Mouse (Mus musculus): ENCODE data around the gene Clptm1. TPM values are rescaled to one million over a fixed set of nuclear protein-coding genes. Genes with fewer than 3 reads are reported as not detected.

Gene Clptm1
- polyA plus RNA-seq, 1 experiment from 2014 or later: 76.9 TPM

GRCm38 (mm10) chr7:19603849-19604605, 60.8 kb downstream of the Clptm1 start, which contains the start of gene Clasrp:
Clasrp (minus strand) TSS chr7:19604486.
- Histone ChIP-seq H3K4me3 (ENCODE audit: low read depth, low read length) (peak within 1 kb of the TSS; percentile 62), H3K27ac (ENCODE audit: low read length) (peak within 1 kb of the TSS; percentile 39; the same call in 1 of the 2 replicates), H3K4me1 (ENCODE audit: insufficient read depth, low read depth, low read length) (peaks cover 6% of the 10 kb centered on the region; the same call in 1 of the 2 replicates), H3K36me3 (ENCODE audit: insufficient read depth, low read length) (no peaks in the 10 kb centered on the region), H3K4me2 (replicated peaks; ENCODE audit: low read depth, low read length) (peak within 1 kb of the TSS; percentile 75), H3K9me3 (ENCODE audit: low read length) (no peaks in the 10 kb centered on the region), H3K27me3 (replicated peaks; ENCODE audit: insufficient read depth, low read length) (no peaks in the 10 kb centered on the region), H3K9ac (replicated peaks; ENCODE audit: low read depth) (peak within 1 kb of the TSS; percentile 60)
- DNase-seq (ENCODE audit: low spot score) (peak; percentile 98), ATAC-seq (peak; percentile 97)
- TF ChIP-seq CTCF (IDR thresholded peaks at IDR 0.05): peak; percentile 13; the same call in 1 of the 2 replicates
- TF ChIP-seq EP300 (IDR thresholded peaks at IDR 0.05): no peak
- WGBS: 3% methylated on average over 57 of the region's 57 CpGs

- H3K4me3 ChIP-seq (ENCODE audit: low read depth, low read length): no peak overlapping the region
- no peak for TF ChIP-seq EP300 (IDR thresholded peaks at IDR 0.05)
- no peak for TF ChIP-seq CTCF (IDR thresholded peaks at IDR 0.05)
- H3K9me3 ChIP-seq (ENCODE audit: low read length): no peaks in the 10 kb centered on the region
- H3K4me1 ChIP-seq (ENCODE audit: insufficient read depth, low read depth, low read length): peaks cover 6% of the 10 kb centered on the region; the same call in 1 of the 2 replicates
- H3K27ac ChIP-seq (ENCODE audit: low read length): no peak overlapping the region
- H3K27me3 ChIP-seq (replicated peaks; ENCODE audit: insufficient read depth, low read length): no peaks in the 10 kb centered on the region
- no peak overlapping the region for H3K9ac ChIP-seq (replicated peaks; ENCODE audit: low read depth)
- peak overlapping the region; percentile 75; the same call in 1 of the 2 replicates for H3K4me2 ChIP-seq (replicated peaks; ENCODE audit: low read depth, low read length)
- no peak for ATAC-seq
- DNase-seq (ENCODE audit: low spot score): no peak
- 66% methylated on average over 12 of the region's 12 CpGs for WGBS
- H3K36me3 ChIP-seq (ENCODE audit: insufficient read depth, low read length): no peaks in the 10 kb centered on the region
Measured at GRCm38 (mm10) chr7:19603055-19603454, 61.8 kb downstream of the Clptm1 start.

- ATAC-seq: no peak
- Histone ChIP-seq H3K36me3 (ENCODE audit: insufficient read depth, low read length) (no peaks in the 10 kb centered on the region), H3K27ac (ENCODE audit: low read length) (no peak overlapping the region), H3K27me3 (replicated peaks; ENCODE audit: insufficient read depth, low read length) (no peaks in the 10 kb centered on the region), H3K9me3 (ENCODE audit: low read length) (no peaks in the 10 kb centered on the region), H3K4me1 (ENCODE audit: insufficient read depth, low read depth, low read length) (peaks cover 6% of the 10 kb centered on the region; the same call in 1 of the 2 replicates), H3K4me3 (ENCODE audit: low read depth, low read length) (no peak overlapping the region), H3K4me2 (replicated peaks; ENCODE audit: low read depth, low read length) (no peak overlapping the region), H3K9ac (replicated peaks; ENCODE audit: low read depth) (no peak overlapping the region)
- DNase-seq (ENCODE audit: low spot score): no peak
- 69% methylated on average over 5 of the region's 5 CpGs for whole genome bisulfite sequencing
- TF ChIP-seq CTCF (IDR thresholded peaks at IDR 0.05): no peak
- no peak for TF ChIP-seq EP300 (IDR thresholded peaks at IDR 0.05)
Measured at GRCm38 (mm10) chr7:19600562-19600961, 64.3 kb downstream of the Clptm1 start.

- Histone ChIP-seq H3K9ac (replicated peaks; ENCODE audit: low read depth) (no peak overlapping the region), H3K27ac (ENCODE audit: low read length) (no peak overlapping the region), H3K9me3 (ENCODE audit: low read length) (no peaks in the 10 kb centered on the region), H3K4me1 (ENCODE audit: insufficient read depth, low read depth, low read length) (no peaks in the 10 kb centered on the region), H3K36me3 (ENCODE audit: insufficient read depth, low read length) (0 out of 2 replicates have a peak, but pooled peaks cover 14% of the 10 kb centered on the region), H3K4me3 (ENCODE audit: low read depth, low read length) (no peak overlapping the region), H3K27me3 (replicated peaks; ENCODE audit: insufficient read depth, low read length) (no peaks in the 10 kb centered on the region), H3K4me2 (replicated peaks; ENCODE audit: low read depth, low read length) (no peak overlapping the region)
- 85% methylated on average over 10 of the region's 10 CpGs for WGBS
- ATAC-seq: no peak
- TF ChIP-seq EP300 (IDR thresholded peaks at IDR 0.05) (no peak), CTCF (IDR thresholded peaks at IDR 0.05) (no peak)
- no peak for DNase-seq (ENCODE audit: low spot score)
Measured at GRCm38 (mm10) chr7:19593061-19593730, 71.6 kb downstream of the Clptm1 start.

GRCm38 (mm10) chr7:19589917-19590316, 74.9 kb downstream of the Clptm1 start:
- WGBS: 55% methylated on average over 3 of the region's 3 CpGs
- Histone ChIP-seq H3K4me1 (ENCODE audit: insufficient read depth, low read depth, low read length) (no peaks in the 10 kb centered on the region), H3K9me3 (ENCODE audit: low read length) (no peaks in the 10 kb centered on the region), H3K27me3 (replicated peaks; ENCODE audit: insufficient read depth, low read length) (no peaks in the 10 kb centered on the region), H3K27ac (ENCODE audit: low read length) (no peak overlapping the region), H3K4me2 (replicated peaks; ENCODE audit: low read depth, low read length) (no peak overlapping the region), H3K9ac (replicated peaks; ENCODE audit: low read depth) (no peak overlapping the region), H3K4me3 (ENCODE audit: low read depth, low read length) (no peak overlapping the region), H3K36me3 (ENCODE audit: insufficient read depth, low read length) (peaks cover 34% of the 10 kb centered on the region)
- TF ChIP-seq EP300 (IDR thresholded peaks at IDR 0.05): no peak
- TF ChIP-seq CTCF (IDR thresholded peaks at IDR 0.05): peak; percentile 94
- DNase-seq (ENCODE audit: low spot score): peak; percentile 93
- ATAC-seq: peak; percentile 77

- no peak overlapping the region for H3K9ac ChIP-seq (replicated peaks; ENCODE audit: low read depth)
- DNase-seq (ENCODE audit: low spot score) (peak; percentile 53), ATAC-seq (0 out of 2 replicates have a peak, but pooled peaks have one; percentile 22)
- TF ChIP-seq CTCF (IDR thresholded peaks at IDR 0.05): peak; percentile 77
- no peak for TF ChIP-seq EP300 (IDR thresholded peaks at IDR 0.05)
- H3K36me3 ChIP-seq (ENCODE audit: insufficient read depth, low read length): peaks cover 36% of the 10 kb centered on the region
- H3K4me1 ChIP-seq (ENCODE audit: insufficient read depth, low read depth, low read length): no peaks in the 10 kb centered on the region
- no peaks in the 10 kb centered on the region for H3K9me3 ChIP-seq (ENCODE audit: low read length)
- no peak overlapping the region for H3K4me3 ChIP-seq (ENCODE audit: low read depth, low read length)
- H3K4me2 ChIP-seq (replicated peaks; ENCODE audit: low read depth, low read length): no peak overlapping the region
- no peak overlapping the region for H3K27ac ChIP-seq (ENCODE audit: low read length)
- H3K27me3 ChIP-seq (replicated peaks; ENCODE audit: insufficient read depth, low read length): no peaks in the 10 kb centered on the region
- WGBS: 36% methylated on average over 3 of the region's 3 CpGs
Measured at GRCm38 (mm10) chr7:19589207-19589606, 75.6 kb downstream of the Clptm1 start.

All from lung, postnatal 0 days (tissue).